Mouse (Mus musculus): ENCODE results near the gene Rere. TPM values are rescaled to one million over a fixed set of nuclear protein-coding genes. Genes with fewer than 3 reads are reported as not detected.

The Rere gene
- total and polyA plus RNA-seq, 3 experiments: 3.1 to 36.5 (median 8.7) TPM

- Histone ChIP-seq H3K27me3 (replicated peaks) (no peaks in the 10 kb centered on the region), H3K4me2 (ENCODE audit: insufficient read depth, low read depth, poor library complexity, severe bottlenecking) (peak overlapping the region; percentile 33; the same call in 1 of the 2 replicates), H3K4me1 (ENCODE audit: control insufficient read depth in 1 of 2, insufficient read depth in 2 of 2) (peaks cover 11 to 62% of the 10 kb centered on the region in 2 experiments), H3K9ac (ENCODE audit: insufficient read depth, low read depth) (no peak overlapping the region), H3K9me3 (replicated peaks; ENCODE audit: low read length) (peaks cover 4% of the 10 kb centered on the region), H3K36me3 (replicated peaks in 1 of 2; ENCODE audit: control insufficient read depth in 1 of 2, insufficient read depth in 1 of 2, low read length in 1 of 2) (peaks cover 12 to 30% of the 10 kb centered on the region in 2 experiments), H3K4me3 (replicated peaks in 1 of 3; ENCODE audit: low read depth in 2 of 3, low read length in 2 of 3, poor library complexity in 1 of 3) (no peak overlapping the region), H3K79me2 (replicated peaks; ENCODE audit: control insufficient read depth, extremely low read depth, insufficient read depth, poor library complexity, severe bottlenecking) (no peaks in the 10 kb centered on the region; the same call in 1 of the 2 replicates), H3K27ac (ENCODE audit: insufficient read depth, low read depth) (peak overlapping the region; percentile 52)
- dilution Hi-C loops (cut with MboI; ENCODE audit: extremely low pct_ligation_motif_present, extremely low pct_unique_long_range_greater_than_20kb, low sequenced_read_pairs) (no loop called here), in situ Hi-C loops (cut with MboI; ENCODE audit: low pct_ligation_motif_present, low pct_unique_long_range_greater_than_20kb, low sequenced_read_pairs) (no loop called here)
- DNase-seq (ENCODE audit: extremely low read depth): peak; percentile 92
- TF ChIP-seq BHLHE40 (IDR thresholded peaks at IDR 0.05; ENCODE audit: low read depth, low read length) (peak; percentile 86), POLR2AphosphoS2 (IDR thresholded peaks at IDR 0.05; ENCODE audit: low read depth, low read length) (no peak), KAT2A (IDR thresholded peaks at IDR 0.05; ENCODE audit: insufficient replicate concordance, low read length) (no peak), ETS1 (conservative IDR thresholded peaks at IDR 0.05; ENCODE audit: low read depth, low read length) (peak; percentile 67), MEF2A (IDR thresholded peaks at IDR 0.05; ENCODE audit: borderline replicate concordance, low read depth, low read length) (peak; percentile 88), E2F4 (IDR thresholded peaks at IDR 0.05; ENCODE audit: insufficient replicate concordance, low read depth, low read length) (no peak), ELF1 (IDR thresholded peaks at IDR 0.05; ENCODE audit: low read depth, low read length) (peak; percentile 66), PAX5 (IDR thresholded peaks at IDR 0.05; ENCODE audit: low read length) (no peak), IRF4 (IDR thresholded peaks at IDR 0.05; ENCODE audit: low read depth, low read length) (peak; percentile 100), SIN3A (IDR thresholded peaks at IDR 0.05; ENCODE audit: low read length) (0 out of 2 replicates have a peak, but pooled peaks have one; percentile 58), SMC3 (IDR thresholded peaks at IDR 0.05; ENCODE audit: low read depth, low read length) (0 out of 2 replicates have a peak, but pooled peaks have one; percentile 2), MAZ (IDR thresholded peaks at IDR 0.05; ENCODE audit: low read depth, low read length) (peak; percentile 100), TBP (conservative IDR thresholded peaks at IDR 0.05; ENCODE audit: low read depth, low read length) (peak; percentile 74; the same call in 1 of the 2 replicates), MAFK (IDR thresholded peaks at IDR 0.05; ENCODE audit: insufficient replicate concordance, low read length) (peak; percentile 65; the same call in 1 of the 2 replicates), EP300 (IDR thresholded peaks at IDR 0.05; ENCODE audit: low read length) (peak; percentile 92), JUND (conservative IDR thresholded peaks at IDR 0.05; ENCODE audit: low read depth, low read length) (peak; percentile 97), JUN (IDR thresholded peaks at IDR 0.05; ENCODE audit: insufficient read depth, low read depth, low read length) (peak; percentile 92), NELFE (IDR thresholded peaks at IDR 0.05; ENCODE audit: low read depth, low read length) (no peak), MXI1 (IDR thresholded peaks at IDR 0.05; ENCODE audit: low read depth, low read length) (peak; percentile 62), ZC3H11A (IDR thresholded peaks at IDR 0.05; ENCODE audit: low read depth, low read length) (no peak), USF2 (conservative IDR thresholded peaks at IDR 0.05; ENCODE audit: low read depth, low read length) (no peak), POLR2A (IDR thresholded peaks at IDR 0.05; ENCODE audit: low read depth, low read length) (peak; percentile 54), NRF1 (IDR thresholded peaks at IDR 0.05; ENCODE audit: low read depth, low read length) (no peak; the same call in 1 of the 2 replicates), CHD2 (IDR thresholded peaks at IDR 0.05; ENCODE audit: low read length) (0 out of 2 replicates have a peak, but pooled peaks have one; percentile 35), MYC (IDR thresholded peaks at IDR 0.05; ENCODE audit: low read depth, low read length) (no peak)
Measured at GRCm38 (mm10) chr4:150544652-150545258, 263.3 kb downstream of the Rere start.

All from CH12.LX (cell line).